Mouse (Mus musculus) right cerebral cortex, postnatal 14 days (tissue): Measurements from ENCODE around the gene Nedd4.
A peak's percentile ranks its signal among the peaks of the same experiment; 100 is the strongest.

Experiments used
- DNase-seq: peaks from one replicate; pipeline ENCODE4 v3.0.0; 2022

Gene Nedd4

DNA sequence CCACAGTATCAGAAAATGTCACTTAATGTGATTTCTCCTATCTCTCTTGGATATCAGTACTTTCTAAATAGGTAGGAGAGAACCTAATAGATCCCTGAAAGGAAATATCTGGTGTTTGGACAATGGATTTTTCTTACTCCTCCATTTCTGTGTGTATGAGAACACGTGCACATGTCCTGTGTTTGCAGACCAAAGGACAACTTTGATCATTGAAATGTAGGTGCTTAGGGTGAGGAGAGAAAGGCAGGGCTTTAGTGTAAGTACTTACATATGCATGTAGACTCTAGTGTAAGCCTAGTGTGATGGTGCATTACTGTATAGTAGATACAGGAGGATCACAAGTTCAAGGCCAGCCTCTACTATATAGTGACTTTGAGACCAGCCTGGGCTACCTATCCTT lies 21.1 kb downstream of the Nedd4 start:
- no peak for DNase-seq

DNA sequence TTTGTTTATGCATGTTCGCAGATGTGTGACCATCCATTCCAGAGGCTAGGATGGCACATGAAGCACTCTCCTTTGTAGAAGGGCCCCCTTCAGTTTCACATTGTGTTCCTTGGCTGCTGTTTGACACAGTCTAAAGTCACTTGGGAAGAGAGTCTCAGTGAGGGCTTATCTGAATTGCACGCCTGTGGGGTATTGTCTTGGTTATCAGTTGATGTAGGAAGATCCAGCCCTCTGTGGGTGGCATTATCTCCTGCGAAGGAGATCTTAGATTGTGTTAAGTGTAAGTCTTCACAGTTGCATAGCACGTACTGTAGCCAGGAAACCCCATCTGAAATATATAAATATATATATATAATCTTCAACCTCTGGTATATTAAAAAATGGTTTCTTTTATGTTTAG lies 23.1 kb downstream of the Nedd4 start:
- no peak for DNase-seq

DNA sequence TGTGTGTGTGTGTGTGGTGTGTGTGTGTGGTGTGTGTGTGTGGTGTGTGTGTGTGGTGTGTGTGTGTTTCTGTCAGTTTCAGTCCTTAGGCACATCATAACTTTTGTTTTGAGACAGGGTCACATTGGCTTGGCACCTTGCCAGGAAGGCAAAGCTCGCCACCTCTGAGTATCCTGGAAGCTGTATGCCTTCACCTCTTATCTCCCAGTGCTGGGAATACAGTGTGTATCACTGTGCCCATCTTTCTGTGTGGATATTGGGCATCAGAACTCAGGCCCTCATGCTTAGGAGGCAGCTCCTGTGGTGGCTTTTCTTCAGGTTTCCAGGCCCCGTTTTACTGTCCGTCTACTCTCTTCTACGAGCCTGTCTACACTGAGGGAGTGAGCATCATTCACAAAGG lies 24.4 kb downstream of the Nedd4 start:
- no peak for DNase-seq

DNA sequence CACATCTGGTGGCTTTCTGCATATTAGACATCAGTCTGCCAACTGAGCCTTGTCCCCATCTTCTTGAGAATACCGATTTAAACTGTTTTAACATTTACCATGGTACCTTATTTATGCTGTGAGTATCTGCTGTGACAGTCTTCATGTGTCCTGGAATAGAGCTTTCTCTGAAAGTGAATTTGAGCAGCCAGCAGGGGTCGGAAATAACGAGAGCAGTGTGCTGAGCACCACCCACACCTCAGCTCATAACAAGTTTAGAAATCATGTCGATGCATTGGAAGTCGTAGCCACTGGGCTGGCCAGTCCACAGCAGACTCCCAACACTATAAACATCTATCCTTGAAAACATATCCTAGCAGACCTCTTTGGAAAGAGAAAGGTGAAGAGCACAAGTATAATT lies 27.4 kb downstream of the Nedd4 start:
- peak; percentile 19 for DNase-seq

DNA sequence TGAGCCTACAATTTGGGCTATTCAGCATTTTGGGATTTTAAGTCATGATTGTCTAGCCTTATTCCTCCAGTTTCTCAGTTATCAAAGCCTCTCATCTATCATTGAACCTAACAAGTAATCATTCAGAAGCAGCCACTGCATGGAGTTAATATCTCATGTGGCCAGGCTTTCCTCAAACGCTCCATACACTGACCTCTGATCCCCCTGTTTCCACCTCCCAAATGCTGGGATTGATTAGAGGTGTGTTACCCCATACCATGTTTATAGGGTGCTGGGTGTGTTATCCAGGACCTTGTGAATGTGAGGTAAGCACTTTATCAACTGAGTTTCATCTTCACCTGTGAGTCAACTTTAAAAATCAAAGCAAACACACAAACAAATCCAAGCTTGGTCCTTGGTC lies 28.7 kb downstream of the Nedd4 start:
- no peak for DNase-seq

DNA sequence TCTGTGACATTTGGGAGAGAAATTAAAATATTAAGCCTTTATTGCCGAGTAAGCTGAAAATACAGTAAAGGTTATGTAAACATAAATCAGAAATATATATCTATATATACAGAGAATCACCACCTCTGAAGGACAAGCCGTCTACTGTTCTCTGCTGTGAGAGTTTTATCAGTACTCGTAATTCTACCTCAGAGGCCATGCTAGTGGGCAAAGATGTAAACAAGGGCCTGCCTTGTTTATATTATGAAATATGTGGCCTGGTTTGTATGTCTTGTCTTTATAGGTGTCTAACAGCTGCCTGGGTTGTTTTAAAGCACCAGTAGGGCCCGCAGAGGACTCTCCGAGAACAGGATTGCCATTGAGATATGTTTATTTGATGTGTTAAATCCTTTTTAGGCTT lies 29.8 kb downstream of the Nedd4 start:
- DNase-seq = no peak

DNA sequence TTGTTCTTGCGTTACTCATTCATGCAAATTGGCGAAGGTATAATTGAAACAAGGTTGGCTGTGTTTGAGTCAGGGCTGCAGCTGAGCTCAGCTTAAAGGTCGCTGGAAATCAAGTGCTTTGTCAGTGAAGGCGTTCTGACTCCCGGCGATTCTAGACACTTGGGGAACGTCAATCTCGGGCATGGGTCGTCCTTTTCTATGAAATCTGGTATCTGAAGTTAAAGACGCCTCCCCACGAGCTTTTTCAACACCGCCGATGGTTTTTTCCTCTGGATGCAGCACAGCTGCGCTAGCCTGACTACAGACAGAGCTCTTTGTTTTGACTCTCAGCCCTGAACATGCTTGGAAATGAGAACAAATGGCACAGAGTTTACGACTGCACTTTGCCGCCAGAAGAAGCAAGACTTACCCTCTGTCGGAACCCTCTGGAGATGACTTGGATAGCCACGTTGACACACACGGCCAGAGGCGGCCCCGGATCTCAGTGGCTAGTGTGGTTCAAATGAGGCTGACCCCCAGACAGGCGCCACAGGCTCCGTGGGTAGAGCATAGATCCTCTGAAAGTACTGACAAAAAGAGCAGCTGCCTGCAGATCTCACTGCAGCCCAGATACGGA lies 31.0 kb downstream of the Nedd4 start:
- DNase-seq = no peak

DNA sequence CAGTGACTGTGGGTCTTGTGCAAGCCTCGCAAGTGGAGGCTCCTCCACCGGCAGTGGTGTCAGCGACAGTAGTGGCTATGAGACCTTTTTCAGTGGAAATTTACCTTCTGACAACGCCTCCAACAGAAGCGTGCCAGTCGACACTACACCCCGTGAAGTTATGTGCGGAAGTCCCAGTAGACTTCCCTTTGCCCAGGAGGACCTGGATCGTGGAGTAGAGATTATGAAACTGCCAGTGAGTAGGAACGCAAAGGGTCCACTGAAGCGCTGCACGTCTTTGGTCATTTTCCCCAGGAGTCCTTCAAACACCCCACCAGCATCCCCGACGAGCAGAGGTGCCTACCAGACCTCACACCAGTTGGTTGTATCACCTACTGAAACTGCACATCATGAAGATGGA lies 31.7 kb downstream of the Nedd4 start:
- DNase-seq = no peak

DNA sequence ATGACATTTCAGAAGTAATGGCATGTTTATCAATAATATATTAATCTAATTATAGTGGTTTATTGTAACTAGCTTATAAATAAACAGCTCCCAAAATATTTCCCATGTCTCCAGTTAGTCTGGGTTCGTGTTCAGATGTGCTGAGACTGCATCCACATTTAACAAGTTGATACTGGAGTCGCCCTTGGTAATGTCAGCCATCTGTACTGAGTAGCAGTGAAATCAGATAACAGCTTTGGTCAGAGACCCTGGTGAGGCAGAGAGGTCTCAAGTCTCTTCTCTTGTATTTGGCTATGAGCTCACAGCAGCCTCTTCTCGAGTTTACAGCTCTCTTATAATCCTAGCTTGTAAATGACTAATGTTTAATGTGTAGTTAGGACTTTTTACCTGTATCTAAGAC lies 34.4 kb downstream of the Nedd4 start:
- DNase-seq = no peak

DNA sequence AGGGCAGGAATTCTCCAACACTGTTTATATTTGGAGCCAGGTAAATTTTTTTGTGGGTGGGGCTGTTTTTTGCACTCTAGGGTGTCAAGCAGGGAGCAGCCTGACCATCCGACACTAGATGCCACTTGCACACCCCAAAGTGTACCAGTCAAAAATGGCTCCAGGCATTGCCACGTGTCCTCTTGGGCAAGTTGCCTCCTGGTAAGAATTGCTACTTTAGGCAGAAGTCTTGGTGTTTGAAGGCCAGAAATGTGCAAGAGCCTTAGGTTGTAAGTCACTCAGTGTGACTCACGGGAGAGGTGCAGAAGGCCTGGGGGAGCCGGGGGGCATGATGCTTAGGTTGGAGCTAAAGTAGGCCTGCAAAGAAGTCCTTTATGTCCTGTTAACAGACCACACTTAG lies 35.6 kb downstream of the Nedd4 start:
- DNase-seq = no peak

DNA sequence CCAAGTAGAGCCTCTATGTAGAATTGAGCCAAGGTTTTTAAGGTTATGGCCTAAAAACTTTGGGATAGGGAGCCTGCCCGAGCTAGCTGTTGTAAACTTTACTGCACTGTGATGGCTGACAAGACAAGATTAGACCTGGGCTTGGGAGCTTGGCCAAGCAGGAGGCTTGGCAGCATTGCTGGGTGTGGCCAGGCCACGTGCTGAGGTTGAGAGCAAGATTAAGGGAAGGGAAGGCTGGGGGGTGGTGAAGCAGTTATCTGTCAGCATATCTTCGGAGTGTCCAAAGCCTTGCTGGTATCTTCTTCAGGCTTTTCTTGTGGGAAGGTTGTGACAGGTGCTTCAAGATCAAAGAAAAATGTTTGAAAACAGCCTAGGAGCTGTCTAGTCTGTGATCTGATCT lies 37.6 kb downstream of the Nedd4 start:
- DNase-seq = no peak

DNA sequence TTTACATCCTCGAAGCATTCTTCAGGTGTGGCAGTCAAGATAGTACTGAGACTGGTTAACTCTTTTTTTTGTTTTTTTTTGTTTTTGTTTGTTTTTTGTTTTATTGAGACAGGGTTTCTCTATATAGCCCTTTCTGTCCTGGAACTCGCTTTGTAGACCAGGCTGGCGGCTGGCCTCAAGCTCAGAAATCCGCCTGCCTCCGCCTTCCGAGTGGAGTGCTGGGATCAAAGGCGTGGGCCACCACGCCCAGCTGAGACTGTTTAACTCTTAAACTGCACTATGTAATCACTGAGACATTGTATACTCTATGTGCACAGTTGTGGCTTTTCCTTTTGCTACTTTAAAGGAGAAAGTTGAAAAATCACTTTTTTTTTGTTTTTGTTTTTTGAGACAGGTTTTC lies 39.3 kb downstream of the Nedd4 start:
- DNase-seq = no peak

DNA sequence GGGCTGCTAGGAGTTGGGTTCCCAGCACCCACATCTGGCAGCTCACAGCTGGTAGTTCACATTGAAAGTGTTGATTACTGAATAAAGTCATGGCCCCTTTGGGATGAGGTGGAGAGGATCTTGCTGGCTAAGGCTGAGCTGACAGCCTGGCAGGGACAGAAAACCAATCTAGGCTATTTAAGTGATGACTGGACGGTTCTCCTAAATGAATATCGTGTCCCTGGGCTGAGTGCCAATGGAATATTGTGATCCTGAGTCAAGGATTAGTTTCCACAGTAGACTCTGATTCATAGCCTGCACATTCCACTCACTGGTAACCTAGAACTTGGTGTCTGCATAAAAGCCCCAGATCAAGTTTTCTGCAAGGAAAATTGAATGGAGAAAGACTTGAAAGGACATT lies 39.9 kb downstream of the Nedd4 start:
- no peak for DNase-seq

DNA sequence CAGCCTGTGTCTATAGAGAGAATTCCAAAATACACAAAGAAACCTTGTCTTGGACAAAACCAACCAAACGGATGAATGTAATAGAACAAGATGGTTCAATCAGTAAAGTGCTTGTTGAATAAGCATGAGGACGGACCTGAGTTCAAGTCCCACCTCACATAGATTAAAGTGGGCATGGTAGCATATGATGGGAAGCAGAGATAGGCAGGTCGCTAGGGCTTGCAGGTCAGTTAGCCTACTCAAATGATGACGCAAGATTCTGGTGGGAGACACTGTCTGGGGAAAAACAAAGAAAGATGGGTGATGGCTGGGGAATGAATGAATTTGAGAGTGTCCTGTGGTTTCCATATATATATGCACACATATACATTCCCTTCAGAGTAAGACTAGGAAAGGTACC lies 41.0 kb downstream of the Nedd4 start:
- no peak for DNase-seq

DNA sequence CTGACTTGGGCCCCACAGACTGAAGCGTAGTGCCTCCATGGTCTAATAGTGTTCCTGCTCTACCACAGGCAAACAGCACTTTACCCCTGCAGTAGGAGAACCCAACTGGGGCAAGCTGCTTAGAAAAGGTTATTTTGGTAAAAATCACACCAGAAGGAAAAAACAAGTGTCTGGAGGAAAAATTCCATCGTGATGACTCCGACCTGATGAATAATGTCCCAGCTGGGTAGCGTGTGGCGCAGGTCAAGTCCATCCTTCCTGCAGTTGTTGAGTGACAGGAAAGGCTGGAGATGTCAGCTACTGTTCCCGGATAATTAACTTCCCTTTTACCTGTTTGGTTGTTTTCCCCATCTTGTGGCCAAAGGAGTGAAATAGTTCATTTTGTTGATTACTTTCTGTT lies 41.6 kb downstream of the Nedd4 start:
- no peak for DNase-seq

DNA sequence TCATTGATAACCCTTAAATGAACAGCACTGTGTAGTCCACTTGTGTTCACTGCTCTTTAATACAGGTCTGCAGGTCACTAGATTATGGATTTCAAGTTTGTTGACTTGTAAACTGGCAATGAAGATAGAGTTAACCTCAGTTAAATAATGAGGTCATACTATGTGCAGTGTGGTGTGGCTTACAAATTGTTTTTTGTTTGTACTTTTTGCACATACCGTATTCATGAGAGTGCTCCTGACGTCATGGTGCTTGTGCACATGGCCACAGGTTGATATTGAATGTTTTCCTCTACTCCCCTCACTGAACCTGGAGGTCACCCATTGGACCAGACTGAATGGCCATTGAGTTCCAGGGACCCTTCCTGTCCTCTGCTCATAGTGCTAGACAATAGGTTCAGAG lies 43.1 kb downstream of the Nedd4 start:
- DNase-seq = no peak

DNA sequence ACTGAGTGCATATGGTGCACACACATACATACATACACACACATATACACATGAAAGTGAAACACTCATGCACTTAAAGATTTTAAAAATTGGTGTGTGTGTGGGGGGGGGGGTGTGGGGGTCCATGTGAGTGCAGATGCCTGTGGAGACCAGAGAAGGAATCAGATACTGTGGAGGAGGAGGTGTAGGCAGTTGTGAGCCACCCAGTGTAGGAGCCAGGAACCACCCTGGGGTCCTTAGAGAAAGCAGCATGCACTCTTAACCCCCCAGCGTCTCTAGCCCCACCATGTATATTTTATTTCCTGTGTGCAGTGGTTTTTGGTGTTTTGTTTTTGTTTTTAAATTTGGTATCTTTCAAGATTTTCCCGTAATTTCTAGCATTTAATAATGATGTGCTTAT lies 45.9 kb downstream of the Nedd4 start:
- DNase-seq = no peak

DNA sequence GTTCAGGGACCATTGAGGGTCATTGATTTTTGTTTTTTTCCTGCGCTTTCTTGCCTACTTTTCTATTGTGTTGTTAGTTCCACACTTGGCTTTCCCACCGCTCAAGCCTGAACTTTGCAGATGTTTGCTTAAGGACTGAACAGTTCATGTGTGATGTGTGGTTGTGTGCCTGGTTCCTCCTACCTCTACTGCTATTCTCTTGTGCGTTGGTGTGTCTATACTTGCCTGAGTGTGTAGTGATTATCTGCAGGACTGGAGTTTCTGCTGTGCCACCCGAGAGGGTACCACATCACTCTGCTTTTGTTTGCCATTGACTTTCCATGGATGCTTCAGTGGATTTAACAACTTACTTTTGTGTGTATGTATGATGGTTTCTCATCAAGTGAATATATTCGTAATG lies 46.5 kb downstream of the Nedd4 start:
- DNase-seq = no peak

DNA sequence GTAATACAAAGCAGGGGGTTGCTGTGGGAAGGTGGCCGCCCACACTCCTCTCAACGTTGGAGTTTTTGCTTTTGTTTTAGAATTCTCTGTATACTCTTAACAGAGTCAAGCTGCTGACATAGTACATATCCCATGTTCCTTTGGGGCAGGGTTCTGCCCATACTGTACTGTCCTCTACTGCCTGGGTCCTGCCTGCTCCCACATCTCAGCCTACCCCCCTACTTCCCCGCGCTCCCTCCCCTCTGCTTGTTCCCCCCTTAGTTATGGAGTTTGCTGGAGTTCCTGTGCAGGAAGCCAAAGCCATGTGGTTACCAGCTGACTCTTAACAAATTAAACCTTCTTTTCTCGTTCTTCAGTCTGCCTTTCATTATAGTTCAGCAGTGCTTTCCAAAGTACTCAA lies 47.9 kb downstream of the Nedd4 start:
- no peak for DNase-seq

DNA sequence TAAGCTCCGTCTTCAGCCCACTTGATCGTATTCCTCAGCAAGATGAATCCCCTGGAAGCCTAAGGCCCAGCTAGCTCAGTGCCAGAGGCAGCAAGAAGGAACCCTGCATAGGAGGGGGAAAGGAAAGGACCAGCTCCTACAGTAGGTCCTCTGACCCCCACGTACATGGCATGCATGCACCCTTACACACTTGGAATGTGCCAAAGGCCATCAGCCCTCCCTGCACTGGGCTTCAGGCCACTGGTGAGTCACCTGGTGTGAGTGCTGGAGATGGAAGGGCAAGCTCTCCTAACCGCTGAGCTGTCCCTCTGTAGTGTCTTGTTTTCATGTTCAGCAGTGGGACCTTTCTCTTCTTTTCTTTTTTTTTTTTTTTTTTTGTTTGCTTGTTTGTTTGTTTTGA lies 52.8 kb downstream of the Nedd4 start:
- DNase-seq = no peak

DNA sequence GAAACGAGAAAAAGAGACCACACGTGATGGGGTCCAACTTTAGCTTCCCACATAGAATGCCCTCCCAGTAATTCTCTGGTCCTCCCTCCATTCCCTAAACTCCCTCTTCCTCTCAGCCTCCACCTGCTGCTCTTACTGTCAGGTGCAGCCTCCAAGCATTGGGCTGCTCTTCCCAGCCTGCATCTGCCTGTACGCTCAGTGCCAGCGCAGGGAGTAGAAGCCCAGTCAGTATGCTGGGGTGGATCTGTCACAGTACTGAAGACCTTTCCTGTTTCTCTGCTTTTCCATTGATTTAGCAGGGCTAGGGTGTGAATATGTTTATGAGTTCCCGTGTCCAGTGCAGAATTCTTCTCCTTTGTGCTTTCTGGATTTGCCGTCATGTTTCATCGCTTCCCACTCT lies 54.1 kb downstream of the Nedd4 start:
- DNase-seq = no peak

DNA sequence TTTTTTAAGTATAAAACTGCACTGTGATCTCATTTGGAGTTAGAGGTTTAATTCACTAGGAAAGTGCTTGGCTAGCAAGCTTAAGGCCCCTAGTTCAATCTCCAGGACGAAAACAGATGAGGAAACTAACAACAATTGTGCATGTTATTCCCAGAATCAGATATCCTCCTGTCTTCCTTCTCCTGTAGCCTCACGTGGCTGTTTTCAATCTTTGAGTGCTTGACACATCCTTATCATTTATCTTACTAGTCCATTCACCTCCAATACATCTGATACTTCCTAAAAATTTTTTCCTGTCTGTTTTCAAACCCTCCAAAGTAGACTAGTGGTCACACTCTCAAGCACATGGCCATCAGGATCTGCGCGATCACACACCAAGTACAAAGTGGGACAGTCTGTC lies 57.0 kb downstream of the Nedd4 start:
- no peak for DNase-seq

DNA sequence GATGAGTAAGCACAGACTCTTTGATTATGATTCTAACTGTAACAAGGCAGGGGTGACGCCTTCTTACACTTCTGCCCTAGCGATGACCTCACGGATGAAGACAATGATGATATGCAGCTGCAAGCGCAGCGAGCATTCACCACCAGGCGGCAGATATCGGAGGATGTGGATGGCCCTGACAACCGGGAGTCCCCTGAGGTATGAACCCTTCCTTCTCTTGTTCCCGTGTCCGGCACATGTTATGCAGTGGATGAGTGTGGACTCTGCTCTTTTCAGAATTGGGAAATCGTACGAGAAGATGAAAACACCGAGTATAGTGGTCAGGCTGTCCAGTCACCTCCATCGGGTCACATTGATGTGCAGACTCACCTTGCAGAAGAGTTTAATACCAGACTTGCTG lies 59.1 kb downstream of the Nedd4 start:
- DNase-seq = no peak

DNA sequence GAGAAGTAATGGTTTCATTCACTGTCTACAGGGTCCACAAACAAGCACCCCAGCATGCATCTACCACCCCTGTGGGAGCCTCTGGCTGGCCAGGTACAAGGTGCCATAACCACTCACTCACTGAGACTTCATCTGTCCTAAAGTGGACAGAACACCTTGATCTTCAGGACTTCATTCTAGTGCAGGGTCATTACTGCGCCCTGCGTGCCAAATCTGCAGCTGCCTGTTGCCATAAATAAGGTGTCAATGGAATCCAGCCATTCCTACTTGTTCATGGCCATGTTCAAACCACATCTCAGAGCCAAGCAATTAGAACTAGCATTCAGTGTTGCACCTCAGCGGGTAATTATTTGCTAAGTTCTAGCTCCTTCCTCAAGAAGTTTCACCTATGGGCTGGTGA lies 60.5 kb downstream of the Nedd4 start:
- DNase-seq = no peak

DNA sequence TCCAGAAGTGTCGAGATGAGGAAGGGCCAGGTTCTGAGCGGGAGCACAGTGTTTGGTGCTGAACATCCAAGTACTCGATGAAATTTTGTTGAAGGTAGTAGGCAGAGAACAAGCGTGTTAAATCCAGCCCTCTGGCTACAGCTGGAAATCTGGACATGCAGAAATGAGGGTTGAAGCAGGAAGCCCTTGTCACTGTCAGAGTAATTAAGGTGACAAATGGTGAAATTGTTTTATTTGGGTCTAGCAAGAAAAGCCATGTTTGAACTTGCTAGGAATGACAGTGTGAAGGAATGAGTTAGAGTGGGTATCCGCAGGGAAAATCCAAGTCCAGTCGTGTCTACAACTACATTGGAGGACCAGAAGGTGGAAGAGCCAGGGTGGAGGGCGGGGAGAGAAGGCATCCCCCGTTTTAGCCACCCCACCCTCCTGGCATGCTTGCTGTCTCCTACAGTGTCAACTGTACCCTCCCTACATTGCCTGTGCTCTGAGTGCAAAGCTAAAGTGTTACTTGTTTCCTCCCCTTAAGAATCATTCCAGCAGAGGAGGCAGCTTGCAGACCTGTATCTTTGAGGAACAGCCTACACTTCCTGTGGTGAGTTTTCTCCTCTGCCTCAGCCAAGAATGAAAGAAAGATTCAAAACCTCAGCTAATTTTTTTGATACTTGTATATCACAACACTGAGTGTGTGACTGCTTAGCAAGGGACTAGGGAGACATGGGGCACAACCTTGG lies 62.5 kb downstream of the Nedd4 start:
- DNase-seq = no peak
